Mouse (Mus musculus) forebrain, embryonic 13.5 days (tissue): ENCODE measurements at regions not wholly inside any gene's neighbourhood (a gene's known extent, or its start where the extent isn't known, plus 50 kb on each side); places are given as distances from the start of the nearest gene placed in this dataset.
A peak's percentile ranks its signal among the peaks of the same experiment; 100 is the strongest.

Experiments
- ATAC-seq: fragments of 200-750 bp; cut with Nextera tagmentation; 2 replicates; pipeline ENCODE4 v1.8.0; 2017
- H3K27ac ChIP-seq: fragments of 300-500 bp; sonication (generic); 2 replicates; pipeline ENCODE4 v1.5.1; 2015; ENCODE audit warnings: inconsistent platforms, mild to moderate bottlenecking, moderate library complexity
- H3K27me3 ChIP-seq: fragments of 300-500 bp; sonication (generic); 2 replicates; pipeline ENCODE4 v1.6.1; 2015; ENCODE audit warnings: mild to moderate bottlenecking, inconsistent platforms
- H3K36me3 ChIP-seq: fragments of 300-500 bp; sonication (generic); 2 replicates; pipeline ENCODE4 v1.6.1; 2015; ENCODE audit warnings: mild to moderate bottlenecking, inconsistent platforms; ENCODE audit not compliant: poor library complexity, severe bottlenecking
- H3K4me1 ChIP-seq: fragments of 300-500 bp; sonication (generic); 2 replicates; pipeline ENCODE4 v1.6.1; 2015; ENCODE audit warnings: inconsistent platforms
- H3K4me2 ChIP-seq: fragments of 300-500 bp; sonication (generic); 2 replicates; pipeline ENCODE4 v1.6.1; 2015; ENCODE audit warnings: inconsistent platforms, mild to moderate bottlenecking, moderate library complexity
- H3K4me3 ChIP-seq: fragments of 300-500 bp; sonication (generic); 2 replicates; pipeline ENCODE4 v1.5.1; 2015; ENCODE audit warnings: mild to moderate bottlenecking, inconsistent platforms
- H3K9ac ChIP-seq: fragments of 300-500 bp; sonication (generic); 2 replicates; pipeline ENCODE4 v1.6.1; 2015; ENCODE audit warnings: mild to moderate bottlenecking, inconsistent platforms
- H3K9me3 ChIP-seq: fragments of 300-500 bp; sonication (generic); replicated peaks from 2 replicates; pipeline ENCODE4 v1.6.1; 2016; ENCODE audit warnings: inconsistent platforms
- WGBS: fragments of 180-500 bp; shearing (Covaris S2); methylation state at CpG from one replicate; pipeline ENCODE4 v1.1.7; 2015; 5-methylcytosine and 5-hydroxymethylcytosine counted together

DNA sequence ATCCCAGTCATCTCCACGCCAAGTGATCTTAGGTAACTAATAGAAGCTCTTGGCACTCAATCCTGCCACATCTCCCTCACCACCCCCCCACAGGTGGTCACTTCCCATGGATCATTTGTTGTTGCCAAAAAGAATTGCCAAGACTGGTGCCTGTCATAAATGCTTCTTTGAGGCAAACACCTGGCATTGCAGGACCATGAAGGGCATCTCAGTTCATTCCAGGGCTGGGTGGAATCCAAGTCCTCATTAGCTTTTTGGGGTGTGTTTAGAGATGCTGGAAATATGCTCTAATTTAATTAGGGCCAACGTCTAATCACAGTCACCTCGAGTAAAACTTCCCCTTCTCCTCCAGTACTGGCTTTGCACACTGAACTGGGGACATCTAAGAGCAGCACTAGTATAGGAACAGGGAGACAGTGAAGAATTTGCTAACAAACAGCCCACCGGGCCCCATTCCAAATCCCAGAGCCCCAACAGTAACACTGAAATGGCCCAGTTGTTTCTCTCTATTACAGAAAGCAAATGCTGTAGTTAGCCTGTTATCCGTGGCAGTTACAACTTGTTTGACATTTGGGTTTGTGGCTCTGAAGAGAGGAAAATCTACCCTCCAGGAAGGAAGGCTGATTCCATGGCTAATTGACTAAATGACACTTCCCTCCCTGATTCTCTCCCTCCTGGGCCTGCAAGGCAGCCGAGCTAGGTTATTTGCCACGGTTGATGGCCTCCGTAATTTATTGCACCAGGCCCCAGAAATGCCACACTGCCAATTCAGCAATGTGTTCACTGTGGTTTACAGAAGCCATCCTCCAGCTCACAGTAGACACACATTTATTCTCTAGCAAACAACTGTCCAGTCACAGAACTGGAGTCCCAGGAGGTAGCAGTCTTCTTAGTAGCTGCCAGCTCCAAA, 164.2 kb upstream of the Bdnf start:
- Histone ChIP-seq H3K9ac (no peak overlapping the region), H3K27ac (no peak overlapping the region), H3K36me3 (no peaks in the 10 kb centered on the region), H3K4me2 (no peak overlapping the region), H3K9me3 (no peaks in the 10 kb centered on the region), H3K27me3 (no peaks in the 10 kb centered on the region), H3K4me3 (no peak overlapping the region), H3K4me1 (peaks cover 6% of the 10 kb centered on the region; the same call in 1 of the 2 replicates)
- 59% methylated on average over 8 of the region's 8 CpGs for WGBS
- peak; percentile 80 for ATAC-seq

DNA sequence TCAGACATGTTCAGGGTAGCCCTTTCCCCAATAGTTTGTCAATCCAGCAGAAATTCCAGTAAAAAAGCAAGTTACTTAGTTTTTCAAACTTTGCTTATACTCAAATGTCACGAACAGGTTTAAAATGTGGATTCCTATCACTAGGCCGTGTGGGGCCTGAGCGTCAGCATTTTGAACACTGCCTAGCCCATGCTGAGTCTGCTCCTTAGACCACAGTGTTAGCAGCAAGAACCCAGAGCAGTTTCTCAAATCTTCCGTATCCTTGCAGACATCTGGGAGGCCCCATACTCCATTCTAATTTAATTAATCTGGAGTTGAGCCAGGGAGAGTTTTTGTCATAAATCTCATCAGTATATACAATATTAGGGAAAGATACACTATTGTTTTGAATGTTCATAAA, 163.4 kb upstream of the Bdnf start:
- Histone ChIP-seq H3K36me3 (no peaks in the 10 kb centered on the region), H3K27ac (no peak overlapping the region), H3K4me2 (no peak overlapping the region), H3K9ac (no peak overlapping the region), H3K9me3 (no peaks in the 10 kb centered on the region), H3K4me3 (no peak overlapping the region), H3K27me3 (no peaks in the 10 kb centered on the region), H3K4me1 (peaks cover 6% of the 10 kb centered on the region; the same call in 1 of the 2 replicates)
- no peak for ATAC-seq
- WGBS, result 81% methylated on average over 4 of the region's 4 CpGs

DNA sequence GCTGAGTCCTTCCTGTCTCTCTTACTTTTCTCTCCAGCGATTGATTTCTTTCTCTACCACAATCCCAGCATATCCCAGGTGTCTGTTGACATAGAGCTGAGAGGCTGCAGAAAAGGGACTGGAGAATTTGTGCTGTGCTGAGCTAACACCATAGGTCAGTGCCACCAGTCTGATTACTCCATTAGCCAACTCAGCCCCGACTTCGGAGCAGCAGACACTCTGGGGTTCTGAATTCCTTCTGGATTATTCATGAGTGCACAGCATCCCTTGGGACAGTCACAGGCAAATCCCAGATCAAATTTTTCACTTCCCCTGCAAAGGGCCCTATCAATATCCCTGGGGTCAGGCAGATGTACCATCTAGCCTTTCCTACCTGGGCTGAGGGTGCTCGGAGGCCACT, 155.2 kb upstream of the Bdnf start:
- Histone ChIP-seq H3K36me3 (no peaks in the 10 kb centered on the region), H3K4me2 (no peak overlapping the region), H3K9ac (no peak overlapping the region), H3K27ac (no peak overlapping the region), H3K9me3 (no peaks in the 10 kb centered on the region), H3K4me3 (no peak overlapping the region), H3K27me3 (no peaks in the 10 kb centered on the region), H3K4me1 (no peaks in the 10 kb centered on the region)
- ATAC-seq, result no peak
- 87% methylated on average over 4 of the region's 4 CpGs for WGBS

- Histone ChIP-seq H3K4me2 (no peak overlapping the region), H3K4me3 (no peak overlapping the region), H3K36me3 (no peaks in the 10 kb centered on the region), H3K9me3 (no peaks in the 10 kb centered on the region), H3K4me1 (no peaks in the 10 kb centered on the region), H3K9ac (no peak overlapping the region), H3K27me3 (no peaks in the 10 kb centered on the region), H3K27ac (no peak overlapping the region)
- ATAC-seq, result no peak
- WGBS, result 55% methylated on average over 3 of the region's 3 CpGs
Measured at GRCm38 (mm10) chr2:109520471-109520870, 154.0 kb upstream of the Bdnf start.

- Histone ChIP-seq H3K27me3 (no peaks in the 10 kb centered on the region), H3K27ac (no peak overlapping the region), H3K36me3 (no peaks in the 10 kb centered on the region), H3K4me2 (no peak overlapping the region), H3K9me3 (no peaks in the 10 kb centered on the region), H3K4me1 (no peaks in the 10 kb centered on the region), H3K4me3 (no peak overlapping the region), H3K9ac (no peak overlapping the region)
- 70% methylated on average over 1 of the region's 1 CpGs for WGBS
- ATAC-seq, result no peak
Measured at GRCm38 (mm10) chr2:109539519-109539918, 135.0 kb upstream of the Bdnf start.

GRCm38 (mm10) chr2:109546486-109547115, 127.9 kb upstream of the Bdnf start:
- Histone ChIP-seq H3K4me1 (no peaks in the 10 kb centered on the region), H3K27ac (no peak overlapping the region), H3K9me3 (no peaks in the 10 kb centered on the region), H3K36me3 (no peaks in the 10 kb centered on the region), H3K27me3 (no peaks in the 10 kb centered on the region), H3K9ac (no peak overlapping the region), H3K4me3 (no peak overlapping the region), H3K4me2 (no peak overlapping the region)
- no peak for ATAC-seq
- 89% methylated on average over 7 of the region's 7 CpGs for WGBS

GRCm38 (mm10) chr2:109554644-109555043, 119.9 kb upstream of the Bdnf start:
- H3K4me1 ChIP-seq, result peaks cover 8% of the 10 kb centered on the region; the same call in 1 of the 2 replicates
- no peak overlapping the region for H3K27ac ChIP-seq
- H3K4me3 ChIP-seq, result no peak overlapping the region
- H3K9ac ChIP-seq, result no peak overlapping the region
- no peak for ATAC-seq
- H3K4me2 ChIP-seq, result no peak overlapping the region
- 92% methylated on average over 6 of the region's 6 CpGs for WGBS
- H3K9me3 ChIP-seq, result no peaks in the 10 kb centered on the region
- no peaks in the 10 kb centered on the region for H3K36me3 ChIP-seq
- no peaks in the 10 kb centered on the region for H3K27me3 ChIP-seq

DNA sequence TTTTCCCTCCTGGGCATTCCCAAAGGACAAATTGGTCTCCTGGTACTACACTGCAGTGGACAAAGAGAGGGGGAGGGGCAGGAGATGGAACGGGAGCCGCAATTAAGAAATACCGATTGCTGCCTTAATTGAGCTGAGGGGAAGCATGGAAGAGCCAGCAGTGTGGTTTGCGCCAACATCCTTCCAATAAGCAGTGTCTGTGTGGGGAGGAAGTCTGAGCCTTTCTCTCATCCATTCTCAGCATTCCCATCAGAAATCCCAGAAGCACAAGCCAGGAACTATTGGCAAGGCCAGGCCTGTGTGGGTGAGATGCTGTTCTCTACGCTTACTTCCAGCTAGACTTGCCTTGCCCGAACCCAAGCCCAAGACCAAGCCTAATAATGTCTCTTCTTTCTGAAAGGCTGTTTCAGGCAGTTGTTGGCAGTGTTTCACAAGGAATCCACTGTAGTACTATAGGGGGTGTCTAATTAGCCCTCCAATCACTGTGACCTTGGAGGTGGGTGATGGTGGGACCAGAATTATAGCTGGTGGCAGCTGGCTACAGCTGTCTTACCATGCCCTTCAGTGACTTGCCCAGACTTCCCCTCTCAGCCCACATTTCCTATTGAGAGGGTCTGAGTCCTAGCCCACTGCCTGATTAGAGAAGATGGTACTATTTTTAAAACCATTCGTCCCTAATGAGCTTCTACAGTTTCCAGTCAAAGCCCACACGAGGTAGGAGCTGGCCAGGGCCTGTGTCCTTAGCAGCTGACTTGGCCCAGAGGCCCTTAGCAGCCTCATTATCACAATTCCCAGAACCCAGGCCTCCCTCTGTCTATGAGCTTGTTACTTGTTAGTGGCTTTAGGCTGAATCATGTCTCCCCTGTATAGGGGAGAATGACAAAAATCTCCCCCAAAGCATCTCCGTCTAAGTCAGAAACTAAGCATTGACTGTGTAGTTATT, 115.1 kb upstream of the Bdnf start:
- no peaks in the 10 kb centered on the region for H3K9me3 ChIP-seq
- H3K27ac ChIP-seq, result peak overlapping the region; percentile 25; the same call in 1 of the 2 replicates
- H3K4me3 ChIP-seq, result no peak overlapping the region
- H3K4me2 ChIP-seq, result no peak overlapping the region
- ATAC-seq, result peak; percentile 69
- H3K9ac ChIP-seq, result no peak overlapping the region
- H3K4me1 ChIP-seq, result peaks cover 8% of the 10 kb centered on the region; the same call in 1 of the 2 replicates
- 58% methylated on average over 9 of the region's 9 CpGs for WGBS
- H3K27me3 ChIP-seq, result no peaks in the 10 kb centered on the region
- H3K36me3 ChIP-seq, result no peaks in the 10 kb centered on the region

DNA sequence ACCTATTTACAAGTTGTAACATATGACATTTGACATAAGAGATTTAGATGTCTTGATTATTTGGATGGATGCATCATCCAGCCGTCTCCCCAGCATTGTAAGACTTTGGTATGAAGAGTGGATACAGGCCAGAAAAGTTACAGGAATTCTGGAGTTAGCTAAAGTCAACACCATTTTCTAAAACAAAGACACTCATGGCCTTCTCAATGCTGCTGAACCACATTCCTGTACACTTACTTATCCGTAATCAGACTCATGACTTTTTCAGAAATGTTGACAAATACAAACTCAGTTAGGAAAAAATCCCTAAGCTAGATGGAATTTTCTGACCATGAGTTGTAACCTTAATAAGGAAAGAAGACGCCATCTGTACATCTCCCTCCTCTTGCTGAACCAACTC, 111.5 kb upstream of the Bdnf start:
- no peaks in the 10 kb centered on the region for H3K36me3 ChIP-seq
- H3K4me3 ChIP-seq, result no peak overlapping the region
- no peaks in the 10 kb centered on the region for H3K9me3 ChIP-seq
- H3K4me1 ChIP-seq, result peaks cover 8% of the 10 kb centered on the region; the same call in 1 of the 2 replicates
- no peak overlapping the region for H3K27ac ChIP-seq
- no peak overlapping the region for H3K9ac ChIP-seq
- H3K4me2 ChIP-seq, result no peak overlapping the region
- WGBS, result 92% methylated on average over 3 of the region's 3 CpGs
- no peak for ATAC-seq
- no peaks in the 10 kb centered on the region for H3K27me3 ChIP-seq

DNA sequence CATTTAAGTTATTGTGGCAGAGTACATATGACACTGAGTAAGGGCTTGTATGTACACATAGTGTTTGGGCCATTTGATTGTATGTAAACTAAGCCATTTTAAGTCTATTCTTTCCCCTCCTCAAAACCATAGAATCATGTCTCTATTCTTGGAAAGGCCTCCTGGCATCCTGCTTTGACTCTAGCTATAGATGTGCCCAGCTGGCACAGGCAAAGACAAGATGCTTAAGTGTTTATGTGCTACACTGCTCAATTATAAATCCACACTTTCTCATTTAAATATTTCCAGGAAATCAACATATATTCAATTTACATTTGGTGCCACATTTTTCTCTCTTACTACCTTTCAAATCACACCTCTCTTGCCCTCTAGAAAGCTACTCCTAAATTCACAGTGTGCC, 97.6 kb upstream of the Bdnf start:
- Histone ChIP-seq H3K27me3 (no peaks in the 10 kb centered on the region), H3K36me3 (no peaks in the 10 kb centered on the region), H3K4me3 (no peak overlapping the region), H3K9ac (no peak overlapping the region), H3K27ac (no peak overlapping the region), H3K9me3 (no peaks in the 10 kb centered on the region), H3K4me1 (peaks cover 14% of the 10 kb centered on the region), H3K4me2 (no peak overlapping the region)
- no peak; the same call in 1 of the 2 replicates for ATAC-seq

GRCm38 (mm10) chr2:109578870-109579310, 95.6 kb upstream of the Bdnf start:
- H3K4me1 ChIP-seq, result peaks cover 19% of the 10 kb centered on the region
- H3K9ac ChIP-seq, result no peak overlapping the region
- H3K27ac ChIP-seq, result no peak overlapping the region
- no peaks in the 10 kb centered on the region for H3K27me3 ChIP-seq
- ATAC-seq, result peak; percentile 90
- H3K36me3 ChIP-seq, result no peaks in the 10 kb centered on the region
- no peak overlapping the region for H3K4me3 ChIP-seq
- 1% methylated on average over 6 of the region's 6 CpGs for WGBS
- H3K9me3 ChIP-seq, result no peaks in the 10 kb centered on the region
- peak overlapping the region; percentile 26 for H3K4me2 ChIP-seq
